8 mouse cellular contexts compared by ENCODE assay signal in genomic region chr14:31829761-31830562, GRCm38 (mm10). TPM values are rescaled to one million over a fixed set of nuclear protein-coding genes. Genes with fewer than 3 reads are reported as not detected.
DNase-seq lines count a peak whose midpoint lies in the region; ATAC-seq and TF ChIP-seq lines count a peak whose summit lies in the region.

No protein-coding gene starts in this region.

- H3K4me1 ChIP-seq in intestine, postnatal 0 days (replicated peaks; ENCODE audit: control insufficient read depth, insufficient read depth, low read length), result no peaks in the 10 kb centered on the region; the same call in 1 of the 2 replicates
- H3K4me1 ChIP-seq in limb, embryonic 10.5 days, result peaks cover 15% of the 10 kb centered on the region
- peaks cover 4% of the 10 kb centered on the region for H3K4me1 ChIP-seq in midbrain, embryonic 11.5 days (ENCODE audit: control insufficient read depth, insufficient read depth, low read length)

- H3K4me3 ChIP-seq in intestine, postnatal 0 days (ENCODE audit: low read depth, low read length), result peak overlapping the region; percentile 88
- peak overlapping the region; percentile 99 for H3K4me3 ChIP-seq in limb, embryonic 10.5 days
- peak overlapping the region; percentile 91 for H3K4me3 ChIP-seq in midbrain, embryonic 11.5 days (ENCODE audit: low read depth, low read length)

- H3K9ac ChIP-seq in intestine, postnatal 0 days (ENCODE audit: low read depth, low read length), result peak overlapping the region; percentile 84
- H3K9ac ChIP-seq in midbrain, embryonic 11.5 days (ENCODE audit: low read length), result peak overlapping the region; percentile 79

- no peak for TF ChIP-seq CTCF in intestine, postnatal 0 days (IDR thresholded peaks at IDR 0.05; ENCODE audit: low read depth)

- no peaks in the 10 kb centered on the region for H3K9me3 ChIP-seq in intestine, postnatal 0 days (ENCODE audit: control insufficient read depth)
- H3K9me3 ChIP-seq in limb, embryonic 10.5 days (replicated peaks), result no peaks in the 10 kb centered on the region
- no peaks in the 10 kb centered on the region for H3K9me3 ChIP-seq in midbrain, embryonic 11.5 days (ENCODE audit: control insufficient read depth, low read length)

- 0% methylated on average over 61 of the region's 97 CpGs for WGBS in intestine, postnatal 0 days
- WGBS in limb, embryonic 10.5 days, result under 1% methylated on average over 96 of the region's 97 CpGs
- under 1% methylated on average over 92 of the region's 97 CpGs for WGBS in midbrain, embryonic 11.5 days

- DNase-seq in adrenal gland, adult (ENCODE audit: inconsistent age in 2 of 2, low spot score in 1 of 2), result peak; percentile 74 to 89
- DNase-seq in embryo, embryonic 10 days (ENCODE audit: low spot score), result peak; percentile 55
- DNase-seq in gastrocnemius, postnatal 25 days, result peak; percentile 58
- DNase-seq in limb, embryonic 10.5 days (ENCODE audit: low spot score), result peak; percentile 73
- peak; percentile 92 for DNase-seq in midbrain, embryonic 11.5 days (ENCODE audit: low spot score, missing footprints)
- peak; percentile 20 for DNase-seq in skeletal muscle tissue, adult 2 months (ENCODE audit: low read depth, low spot score)
- DNase-seq in adipocyte (ENCODE audit: low spot score), result no peak

- H3K36me3 ChIP-seq in intestine, postnatal 0 days (ENCODE audit: control insufficient read depth, insufficient read depth), result no peaks in the 10 kb centered on the region
- no peaks in the 10 kb centered on the region for H3K36me3 ChIP-seq in limb, embryonic 10.5 days
- H3K36me3 ChIP-seq in midbrain, embryonic 11.5 days (ENCODE audit: control insufficient read depth, insufficient read depth, low read length), result no peaks in the 10 kb centered on the region

- peak overlapping the region; percentile 96 for H3K27ac ChIP-seq in intestine, postnatal 0 days (ENCODE audit: low read depth, low read length)
- peak overlapping the region; percentile 95 for H3K27ac ChIP-seq in limb, embryonic 10.5 days
- peak overlapping the region; percentile 85 for H3K27ac ChIP-seq in midbrain, embryonic 11.5 days (ENCODE audit: low read depth, low read length)

- H3K4me2 ChIP-seq in intestine, postnatal 0 days (replicated peaks; ENCODE audit: low read depth), result peak overlapping the region; percentile 93
- H3K4me2 ChIP-seq in midbrain, embryonic 11.5 days, result peak overlapping the region; percentile 85

- peak; percentile 60 for ATAC-seq in intestine, postnatal 0 days
- ATAC-seq in midbrain, embryonic 11.5 days (ENCODE audit: low FRiP score), result no peak

- no peaks in the 10 kb centered on the region for H3K27me3 ChIP-seq in intestine, postnatal 0 days (replicated peaks; ENCODE audit: control insufficient read depth, insufficient read depth, low read length)
- no peaks in the 10 kb centered on the region for H3K27me3 ChIP-seq in limb, embryonic 10.5 days (ENCODE audit: low read depth, poor library complexity, severe bottlenecking)
- H3K27me3 ChIP-seq in midbrain, embryonic 11.5 days (ENCODE audit: control insufficient read depth, insufficient read depth, low read length), result no peaks in the 10 kb centered on the region

RNA-seq across cellular contexts. Expression of gene Ankrd28, which starts 0.5 kb away (rescaled TPM):
- total RNA-seq in gastrocnemius, postnatal 25 days (2021), result 10 to 100 TPM; 34.6 to 41.3 TPM
- polyA plus RNA-seq in intestine, postnatal 0 days (2015; fragmentation: Nextera tagmentation; extraction: Ambion mirVana), result 3.9 and 4.6 TPM in 2 replicates
- 8.5 and 10.1 TPM in 2 replicates for polyA plus RNA-seq in limb, embryonic 10.5 days (2016; fragmentation: Nextera tagmentation; extraction: Ambion mirVana)
- polyA plus RNA-seq in midbrain, embryonic 11.5 days (2014; fragmentation: Nextera tagmentation; extraction: Ambion mirVana), result 8.9 and 9.4 TPM in 2 replicates
